Mouse (Mus musculus): ENCODE results near the gene Ccno. TPM values are rescaled to one million over a fixed set of nuclear protein-coding genes. Genes with fewer than 3 reads are reported as not detected.

Gene Ccno
- 0.89 and 1.3 TPM in 2 replicates for polyA plus RNA-seq (2015; fragmentation: Nextera tagmentation; extraction: Ambion mirVana)

GRCm38 (mm10) chr13:112987532-112987943, at the start of gene Ccno:
Ccno (plus strand) TSS chr13:112987802.

DNA sequence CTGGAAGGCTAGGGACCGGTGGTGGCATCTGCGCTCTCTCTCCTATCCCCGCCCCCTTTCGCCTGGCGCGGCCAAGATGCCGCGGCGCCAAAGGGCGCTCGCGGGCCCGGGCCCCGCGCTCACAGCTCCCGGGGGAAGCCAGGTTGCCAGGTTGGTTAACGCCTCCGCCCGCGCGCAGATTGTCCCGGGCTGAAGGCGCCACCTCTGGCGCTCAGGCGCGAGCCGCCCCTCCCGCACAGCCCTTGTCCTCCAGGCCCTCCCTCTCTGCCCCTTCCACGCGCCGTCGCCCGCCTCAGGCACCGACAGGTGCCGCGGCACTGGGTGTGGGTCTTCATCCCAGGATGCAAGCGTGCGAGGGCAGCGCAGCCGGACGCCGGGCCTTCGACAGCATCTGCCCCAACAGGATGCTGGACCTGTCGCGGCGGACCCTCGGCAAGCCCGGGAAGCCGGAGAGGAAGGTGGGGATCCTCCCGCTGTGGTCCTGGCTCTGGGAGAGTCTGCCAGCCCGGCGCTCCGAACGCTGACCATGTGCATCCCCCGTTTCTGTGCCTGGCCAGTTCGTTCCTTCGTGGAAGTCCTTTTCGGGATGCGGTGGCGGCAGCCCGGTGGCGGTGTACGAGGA, 6.0 kb downstream of the Ccno start, which contains the start of gene Mcidas:
Gene Mcidas, plus strand, starts transcription at position 315 of the 622 bp plus-strand sequence.

GRCm38 (mm10) chr13:113034950-113035421, 47.4 kb downstream of the Ccno start, which contains the start of gene Cdc20b:
Cdc20b (plus strand) TSS chr13:113035111.

MicroRNAs encoded within 50 kb of the gene (microRNA counts, 519-probe panel; counts per million panel counts)
- 88.3 counts per million for microRNA mmu-miR-449a
- microRNA mmu-miR-449b = 88.3 counts per million
- 88.3 counts per million for microRNA mmu-miR-449c

Other genes with a start within 250 kb of the Ccno start
- 70.8 and 71.0 TPM in 2 replicates for gene Plpp1, start 187.0 kb upstream of the Ccno start, polyA plus RNA-seq (2015; fragmentation: Nextera tagmentation; extraction: Ambion mirVana)
- 31.6 and 32.4 TPM in 2 replicates for gene Mtrex, start 60.4 kb upstream of the Ccno start, polyA plus RNA-seq (2015; fragmentation: Nextera tagmentation; extraction: Ambion mirVana)
- gene Dhx29, start 60.3 kb upstream of the Ccno start, polyA plus RNA-seq (2015; fragmentation: Nextera tagmentation; extraction: Ambion mirVana) = 9.4 and 10.3 TPM in 2 replicates
- gene Mcidas, start 6.0 kb downstream of the Ccno start, polyA plus RNA-seq (2015; fragmentation: Nextera tagmentation; extraction: Ambion mirVana) = not detected in 2 replicates
- gene Cdc20b, start 47.3 kb downstream of the Ccno start, polyA plus RNA-seq (2015; fragmentation: Nextera tagmentation; extraction: Ambion mirVana) = not detected in 2 replicates
- gene Gpx8, start 58.6 kb downstream of the Ccno start, polyA plus RNA-seq (2015; fragmentation: Nextera tagmentation; extraction: Ambion mirVana) = 30.9 and 34.9 TPM in 2 replicates
- gene Gzma, start 113.2 kb downstream of the Ccno start, polyA plus RNA-seq (2015; fragmentation: Nextera tagmentation; extraction: Ambion mirVana) = 23.1 and 38.7 TPM in 2 replicates
- 0.54 and 0.75 TPM in 2 replicates for gene Esm1, start 221.9 kb downstream of the Ccno start, polyA plus RNA-seq (2015; fragmentation: Nextera tagmentation; extraction: Ambion mirVana)
- gene Gzmk, start 238.1 kb downstream of the Ccno start, polyA plus RNA-seq (2015; fragmentation: Nextera tagmentation; extraction: Ambion mirVana) = not detected in 2 replicates